Mouse (Mus musculus) megakaryocyte, adult 5-6 weeks (primary cell): ENCODE measurements at regions not wholly inside any gene's neighbourhood (a gene's known extent, or its start where the extent isn't known, plus 50 kb on each side); places are given as distances from the start of the nearest gene placed in this dataset.

Source experiments
- ATAC-seq: 2 replicates; pipeline ENCODE4 v1.8.0; 2016; ENCODE audit warnings: mild to moderate bottlenecking, inconsistent platforms; ENCODE audit not compliant: poor library complexity, severe bottlenecking

DNA sequence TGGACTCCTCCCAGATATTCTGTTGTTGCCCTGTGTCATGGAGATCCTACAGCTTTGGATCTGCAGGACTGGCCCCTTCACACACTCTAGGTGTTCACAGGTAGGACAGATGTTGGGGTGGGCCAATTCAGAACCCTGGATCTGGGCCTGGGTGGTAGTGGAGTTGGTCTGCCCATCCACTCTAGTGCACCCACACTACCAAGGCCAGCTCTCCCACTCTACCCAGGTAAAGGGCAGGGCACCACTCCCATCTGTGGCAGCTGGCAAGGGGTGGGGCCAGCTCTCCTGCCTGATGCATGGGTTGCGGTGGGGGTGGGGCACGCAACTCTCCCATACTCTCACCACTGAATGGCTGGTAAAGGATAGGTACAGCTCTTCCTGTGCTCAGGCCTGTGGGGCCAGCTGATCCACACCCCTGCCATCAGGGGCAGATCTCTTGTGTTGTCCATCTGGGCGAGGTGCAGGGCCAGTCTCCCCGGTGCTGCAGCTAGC lies 76.5 kb downstream of the Gja1 start:
- no peak for ATAC-seq

DNA sequence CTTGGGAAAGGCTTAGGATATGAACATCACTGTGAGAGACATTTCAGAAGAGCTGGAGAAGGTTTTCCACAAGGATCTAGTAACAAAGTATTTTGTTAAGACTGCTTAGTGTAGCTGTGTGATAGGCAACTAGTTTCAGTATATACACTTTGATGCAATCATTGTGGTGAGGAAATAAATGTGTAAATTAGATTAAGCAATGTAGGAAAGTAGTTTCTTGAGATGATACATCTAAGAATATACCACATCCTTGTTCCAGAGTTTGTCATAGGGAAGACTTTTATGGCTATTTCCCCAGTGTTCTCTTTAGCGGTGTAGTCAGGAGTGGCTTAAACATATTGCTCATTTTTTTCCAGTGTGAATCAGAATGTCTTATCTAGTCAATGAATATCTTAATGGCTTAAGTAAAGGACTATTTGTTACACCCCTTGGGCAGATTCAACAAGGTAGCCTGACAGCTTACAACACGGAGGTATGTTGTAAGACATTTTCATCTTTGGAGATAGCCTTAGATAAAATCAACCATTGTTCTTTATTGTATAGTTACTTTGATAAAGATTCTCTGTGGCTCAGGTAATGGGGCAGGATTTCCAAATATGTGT lies 78.8 kb downstream of the Gja1 start:
- peak; percentile 83 for ATAC-seq

DNA sequence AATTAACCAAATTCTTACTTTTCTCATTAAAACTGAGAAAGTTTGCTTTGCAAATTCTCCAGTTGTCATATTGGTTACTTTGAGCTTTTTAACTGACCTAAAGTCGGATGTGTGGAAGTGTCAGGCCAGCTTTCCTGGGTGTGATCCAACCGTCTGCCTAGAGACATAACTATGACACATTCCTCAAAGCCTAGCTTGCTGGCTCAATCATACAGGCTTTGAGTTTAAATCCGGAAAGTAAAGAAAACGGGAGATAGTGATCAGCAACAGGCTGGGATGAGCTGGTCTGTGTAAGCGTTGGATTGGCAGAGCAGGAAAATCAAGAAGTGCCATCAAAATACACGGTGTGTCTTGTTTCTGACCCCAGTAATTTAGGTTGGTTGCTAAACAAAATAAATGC lies 91.4 kb downstream of the Gja1 start:
- no peak for ATAC-seq

DNA sequence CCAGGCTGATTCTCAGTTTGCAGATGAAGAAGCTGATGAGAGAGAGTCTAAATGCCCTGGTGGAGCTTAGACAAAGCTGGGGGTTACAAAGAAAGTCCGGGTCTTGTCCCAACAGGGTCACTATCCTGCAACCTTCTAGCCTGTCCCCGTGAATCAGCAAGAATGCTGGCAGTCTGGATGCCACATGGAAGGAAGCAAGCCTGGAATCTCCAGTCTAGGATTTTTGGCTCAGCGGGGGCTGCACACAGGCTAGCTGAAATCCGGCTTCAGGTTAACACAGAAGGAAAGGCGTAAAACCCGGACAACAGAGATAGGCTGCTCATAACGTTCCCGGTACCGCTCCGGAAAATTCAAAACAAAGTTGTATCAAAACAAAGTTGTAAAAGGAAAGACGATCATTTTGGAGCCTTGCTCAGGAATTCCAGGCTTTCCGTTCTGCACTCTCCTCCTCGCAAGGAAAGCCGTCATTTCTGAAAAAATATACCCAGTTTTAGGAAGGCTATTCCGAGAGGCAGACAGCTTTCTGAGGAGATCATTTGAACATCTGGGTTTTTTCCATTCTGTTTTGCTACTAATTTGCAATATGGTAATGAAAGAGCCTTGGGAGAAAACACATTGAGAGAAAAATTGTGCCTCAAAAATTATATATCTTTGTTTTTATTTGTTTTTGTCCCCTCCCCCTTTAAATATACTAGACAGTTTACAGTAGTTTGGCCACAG lies 92.0 kb downstream of the Gja1 start:
- no peak for ATAC-seq

DNA sequence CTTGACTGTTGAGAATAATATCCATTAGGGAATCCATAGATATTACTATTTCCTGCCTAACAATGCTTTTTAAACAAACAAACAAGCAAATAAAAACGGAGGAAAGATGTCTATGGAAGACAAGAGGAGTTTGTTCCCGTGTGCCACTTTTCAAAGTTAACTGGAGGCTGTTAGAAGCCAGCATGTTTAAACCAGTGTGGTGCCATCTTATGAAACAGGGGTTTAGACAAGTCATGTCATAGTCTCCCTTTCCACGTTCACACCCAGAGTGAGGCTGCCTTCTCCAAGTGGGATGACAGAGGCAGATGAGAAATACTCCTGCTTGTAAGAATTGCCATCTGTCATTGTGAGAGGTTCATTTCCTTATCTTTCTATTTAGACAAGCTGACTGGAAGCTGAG lies 92.8 kb downstream of the Gja1 start:
- no peak for ATAC-seq

DNA sequence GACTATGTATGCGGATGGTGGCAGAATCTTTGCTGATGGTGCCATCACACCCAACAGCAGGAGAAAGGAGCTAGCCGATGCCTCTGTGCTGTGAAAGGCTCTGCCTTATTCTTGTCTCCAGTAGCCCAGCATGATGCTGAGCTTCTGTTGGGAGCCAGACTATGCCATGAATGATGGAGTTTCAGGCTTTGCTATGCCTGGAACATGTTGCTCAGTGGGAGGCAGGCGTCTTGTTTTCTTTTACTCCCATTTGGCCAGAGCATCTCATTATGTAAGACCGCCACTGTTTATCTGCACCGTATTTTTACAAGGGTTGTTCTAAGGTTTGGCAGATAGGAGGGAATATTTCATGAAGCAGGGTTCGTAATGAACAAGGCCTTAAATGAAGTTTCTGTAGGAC lies 97.8 kb downstream of the Gja1 start:
- ATAC-seq = no peak

DNA sequence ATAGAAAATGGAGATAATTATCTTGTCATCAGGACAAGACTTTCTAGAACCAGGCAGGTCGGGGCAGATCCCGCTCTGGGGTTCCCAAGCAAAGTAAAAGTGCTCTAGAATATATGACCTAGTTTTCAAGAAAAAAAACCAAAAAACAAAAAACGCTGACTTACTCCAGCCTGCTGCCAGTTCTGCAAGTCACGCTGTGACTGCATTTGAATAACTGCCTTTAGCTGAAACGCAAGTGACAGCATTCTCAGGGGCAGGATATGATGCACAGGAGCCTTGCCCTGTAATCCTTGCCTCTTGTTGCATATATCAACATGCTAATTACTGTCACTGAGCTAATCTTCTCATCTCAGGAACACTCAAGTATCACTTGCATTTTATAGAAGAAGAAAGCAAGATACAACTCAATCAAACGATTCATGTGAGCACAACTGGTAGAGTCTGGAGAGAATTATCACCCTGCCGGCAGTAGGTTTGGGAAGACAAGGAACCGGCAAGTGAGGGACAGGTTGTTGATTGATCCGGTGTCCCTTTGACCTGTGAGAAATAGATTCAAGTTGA lies 105.1 kb downstream of the Gja1 start:
- no peak for ATAC-seq

DNA sequence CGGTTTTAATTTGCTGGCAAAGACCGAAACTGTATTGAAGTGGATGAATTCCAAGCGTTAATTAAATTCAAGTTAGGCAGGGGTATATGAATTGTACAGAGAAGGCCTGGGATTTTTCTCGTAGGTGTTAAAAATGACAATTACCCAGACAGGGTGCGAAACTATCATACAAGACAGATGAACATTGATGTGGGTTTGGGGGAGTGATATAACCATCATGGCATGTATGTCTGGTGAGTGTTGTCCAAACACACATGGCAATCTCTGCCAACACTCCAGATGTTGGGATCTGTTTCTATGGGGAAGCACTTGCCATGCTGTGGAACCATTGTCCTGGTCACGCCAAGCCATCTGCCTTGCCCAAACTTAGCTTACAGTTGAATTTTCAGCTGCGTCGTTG lies 107.8 kb downstream of the Gja1 start:
- no peak for ATAC-seq

DNA sequence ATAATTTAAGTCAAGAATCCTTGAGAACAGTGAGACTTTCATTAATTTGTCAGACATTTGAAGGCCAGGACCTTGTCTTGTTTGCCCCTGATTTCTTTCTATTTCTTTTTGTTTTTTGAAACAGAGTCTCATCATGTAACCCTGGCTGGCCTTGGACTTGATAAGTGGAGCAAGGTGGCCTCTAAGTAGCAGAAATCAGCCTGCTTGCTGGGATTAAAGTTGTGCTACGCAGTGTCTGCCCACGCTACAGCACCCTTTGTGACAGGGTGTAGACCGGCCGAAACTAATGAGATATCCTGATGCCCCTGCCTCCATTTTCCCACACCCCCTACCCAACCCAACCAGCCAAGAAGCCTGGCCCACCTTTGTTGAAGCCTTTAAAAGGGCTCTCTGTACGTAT lies 108.6 kb downstream of the Gja1 start:
- ATAC-seq = no peak

DNA sequence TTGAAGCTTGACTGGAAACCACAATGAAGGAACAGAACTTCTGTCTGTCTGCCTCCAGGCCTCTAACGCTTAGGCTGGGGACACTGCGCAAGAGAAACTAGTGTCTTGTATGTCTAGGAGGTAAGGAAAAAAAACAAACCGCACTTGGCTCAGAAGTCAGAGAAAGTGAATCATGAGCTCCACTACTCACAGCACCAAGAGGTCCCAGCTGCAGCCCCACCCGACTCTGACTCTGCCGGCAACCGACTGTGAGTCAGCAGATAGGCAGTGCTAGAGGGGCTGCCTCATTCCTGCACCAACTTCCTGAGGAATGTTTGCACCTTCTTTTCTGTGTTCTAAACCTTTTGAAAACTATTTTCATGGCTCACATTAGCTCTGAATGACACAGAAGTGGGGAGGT lies 109.5 kb downstream of the Gja1 start:
- ATAC-seq = peak; percentile 49

DNA sequence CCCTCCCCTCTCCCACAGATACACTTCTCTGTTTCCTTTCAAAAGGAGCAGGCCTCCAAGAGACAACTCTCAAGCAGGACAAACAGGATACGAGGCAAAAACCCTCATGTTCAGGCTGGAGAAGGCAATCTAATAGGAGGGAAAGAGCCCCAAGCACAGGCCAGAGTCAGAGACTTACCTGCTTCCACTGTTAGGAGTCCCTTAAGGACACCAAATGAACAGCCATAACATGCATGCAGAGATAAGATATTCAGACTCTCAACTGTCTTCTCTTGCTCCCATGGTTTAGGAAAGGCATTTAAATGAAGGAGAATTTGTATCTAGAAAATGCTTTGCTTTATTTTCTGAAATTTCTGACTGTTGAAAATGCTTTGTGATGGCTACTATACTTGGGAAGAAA lies 116.3 kb downstream of the Gja1 start:
- no peak for ATAC-seq

DNA sequence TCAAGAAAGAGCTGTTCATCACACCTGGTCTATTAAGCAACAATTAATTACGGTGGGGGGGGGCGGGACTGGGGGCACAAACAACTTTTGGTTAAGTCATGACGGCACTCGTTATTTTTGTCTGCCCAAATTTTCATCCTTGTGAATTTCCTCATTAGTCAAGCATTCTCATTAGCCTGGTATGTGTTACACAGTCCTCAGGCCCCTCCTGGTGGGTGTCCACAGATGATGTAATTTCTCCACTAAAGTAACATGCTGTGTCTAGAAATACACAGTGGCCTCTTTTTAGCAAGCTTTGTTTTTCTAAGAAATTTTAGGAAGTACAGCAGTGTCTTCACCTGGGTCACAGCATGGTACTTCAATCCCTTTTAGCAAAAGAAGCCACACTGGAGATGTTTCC lies 118.2 kb downstream of the Gja1 start:
- ATAC-seq = no peak

DNA sequence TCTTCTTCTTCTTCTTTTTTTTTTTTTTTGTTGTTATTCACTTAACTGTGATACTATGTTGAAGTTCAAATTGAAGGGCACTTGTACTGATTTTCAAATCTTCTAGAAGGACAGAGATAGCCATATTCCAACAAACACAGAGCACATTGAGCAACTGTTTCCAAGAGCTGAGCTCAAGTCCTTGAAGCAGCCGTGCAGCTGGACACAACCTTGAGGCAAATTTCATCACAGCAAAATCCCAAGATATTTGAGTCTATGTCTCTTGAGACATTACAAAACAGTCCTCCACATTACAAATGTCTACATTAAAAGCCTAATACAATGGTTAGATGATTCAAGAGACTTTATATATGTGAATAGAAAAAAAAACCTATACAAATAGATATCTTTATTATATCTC lies 141.9 kb downstream of the Gja1 start:
- no peak for ATAC-seq

DNA sequence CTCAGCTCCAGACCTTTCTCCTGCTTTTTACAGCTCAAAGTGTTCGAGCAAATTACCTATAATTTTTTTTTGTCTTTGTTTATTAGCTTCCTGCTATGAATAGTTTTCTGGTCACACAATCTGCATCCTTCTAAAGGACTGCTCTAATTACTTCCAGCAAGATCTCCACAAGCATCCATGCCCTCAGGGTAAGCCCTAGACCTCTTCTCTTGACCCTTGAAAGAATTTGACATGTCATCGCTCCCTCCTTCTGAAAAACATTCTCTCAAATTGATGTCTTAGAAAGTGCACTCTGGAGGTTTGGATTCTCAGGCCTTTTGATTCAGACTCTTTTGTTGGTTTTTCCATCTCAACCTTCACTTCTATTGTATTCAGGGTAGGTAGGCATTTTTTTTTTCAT lies 148.7 kb downstream of the Gja1 start:
- no peak for ATAC-seq

DNA sequence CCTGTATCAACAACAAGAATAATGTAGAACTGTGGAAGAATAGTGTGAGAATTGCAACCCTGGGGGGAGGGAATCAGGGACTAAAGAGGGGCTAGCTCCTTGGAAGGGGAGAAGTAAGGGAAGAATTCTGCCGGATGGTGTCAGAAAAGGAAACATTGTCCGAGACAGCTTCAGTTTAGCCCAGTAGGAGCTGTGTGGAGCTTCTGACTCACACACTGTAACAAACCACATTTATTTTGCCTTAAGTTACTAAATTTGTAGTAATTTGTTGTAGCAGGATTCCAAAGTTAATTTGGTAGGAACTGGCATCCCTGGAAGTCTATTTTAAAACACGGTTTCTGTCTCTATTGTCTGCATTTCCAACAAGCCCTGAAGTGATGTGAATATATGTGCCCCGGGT lies 160.0 kb downstream of the Gja1 start:
- no peak for ATAC-seq

DNA sequence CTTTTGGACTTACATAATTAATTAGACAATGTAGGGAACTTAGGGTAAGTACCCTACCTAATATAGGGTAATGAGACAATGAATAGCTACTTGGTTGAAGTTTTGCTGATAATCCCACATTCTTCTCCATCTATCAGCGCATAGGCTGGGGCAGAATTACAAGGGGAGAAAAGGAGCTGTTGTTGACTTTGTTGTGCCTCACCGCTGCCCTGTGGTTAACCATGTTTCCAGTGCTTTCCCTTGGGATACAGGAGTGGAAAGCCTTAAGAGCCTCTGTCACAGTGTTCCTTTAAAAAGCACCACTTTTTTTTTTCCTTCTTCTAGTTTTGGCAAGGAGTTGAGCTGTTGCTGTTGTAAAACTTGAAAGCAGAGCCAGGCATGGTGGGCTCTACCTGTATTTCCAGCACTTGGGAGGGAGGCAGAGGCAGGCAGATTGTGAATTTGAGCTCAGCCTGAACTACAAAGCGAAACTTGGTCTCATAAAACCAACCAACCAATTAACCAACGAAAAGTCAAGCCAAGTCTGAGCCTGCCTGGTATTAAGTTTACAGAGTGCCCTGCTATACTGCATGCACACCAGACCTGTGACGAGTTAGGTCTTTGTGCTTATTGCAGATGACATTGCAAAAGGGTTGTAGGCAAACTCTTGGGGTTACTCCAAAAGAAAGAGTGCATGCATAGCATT lies 162.8 kb downstream of the Gja1 start:
- ATAC-seq = no peak

DNA sequence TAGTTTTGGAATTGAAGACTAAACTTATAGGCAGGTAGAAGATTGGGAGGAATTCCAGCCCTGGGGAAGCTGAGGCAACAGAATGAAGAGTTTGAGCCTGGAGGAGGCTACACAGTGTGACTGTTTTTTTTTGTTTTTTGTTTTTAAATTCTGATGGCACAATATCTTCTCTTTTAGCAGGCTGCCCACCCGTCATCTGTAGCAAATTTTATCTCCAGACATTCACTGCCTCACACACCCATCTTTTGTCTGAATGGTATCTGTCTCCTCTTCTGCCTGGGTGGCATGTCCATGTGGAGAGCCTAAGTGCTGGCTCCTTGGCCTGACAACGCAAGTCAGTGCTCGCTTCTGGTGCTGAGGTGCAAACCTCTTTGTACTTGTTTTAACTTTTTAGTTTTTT lies 165.0 kb downstream of the Gja1 start:
- no peak for ATAC-seq

DNA sequence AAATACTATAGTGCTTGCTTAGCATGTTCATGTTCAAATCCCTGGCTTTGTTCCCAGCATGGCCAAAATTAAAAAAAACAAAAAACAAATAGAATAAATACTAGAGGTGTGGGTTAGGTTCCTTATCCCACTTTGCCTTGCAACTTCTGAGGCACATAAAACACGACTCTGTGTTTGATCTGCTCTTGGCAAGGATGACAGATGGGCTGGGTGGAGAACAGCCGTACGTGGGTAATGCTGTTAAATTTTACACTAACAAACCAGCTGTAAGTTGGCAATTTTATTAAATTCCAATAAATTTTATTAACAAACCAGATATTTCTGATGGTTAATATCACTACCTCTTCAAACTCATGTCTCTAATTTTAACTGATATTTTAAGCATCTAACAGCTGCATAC lies 168.9 kb downstream of the Gja1 start:
- no peak for ATAC-seq

DNA sequence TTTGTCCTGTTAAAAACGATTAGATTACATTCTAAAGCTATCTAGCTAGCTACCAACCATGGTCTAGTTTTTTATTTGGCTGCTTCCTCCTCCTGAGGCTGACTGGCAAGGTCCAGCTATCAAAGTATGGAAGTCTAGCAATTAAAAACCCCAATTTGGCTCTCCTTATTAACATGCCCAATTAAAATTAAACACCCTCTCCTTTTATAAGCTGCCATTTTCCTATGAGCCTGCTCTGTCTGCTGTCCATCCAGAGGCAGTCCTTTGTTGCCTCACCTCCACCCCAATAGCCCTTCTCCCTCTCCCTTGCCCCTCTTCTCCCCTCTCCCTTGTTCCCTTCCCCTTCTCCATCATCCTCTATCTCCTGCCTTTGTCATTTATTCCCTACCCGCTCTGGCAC lies 169.7 kb downstream of the Gja1 start:
- no peak for ATAC-seq

DNA sequence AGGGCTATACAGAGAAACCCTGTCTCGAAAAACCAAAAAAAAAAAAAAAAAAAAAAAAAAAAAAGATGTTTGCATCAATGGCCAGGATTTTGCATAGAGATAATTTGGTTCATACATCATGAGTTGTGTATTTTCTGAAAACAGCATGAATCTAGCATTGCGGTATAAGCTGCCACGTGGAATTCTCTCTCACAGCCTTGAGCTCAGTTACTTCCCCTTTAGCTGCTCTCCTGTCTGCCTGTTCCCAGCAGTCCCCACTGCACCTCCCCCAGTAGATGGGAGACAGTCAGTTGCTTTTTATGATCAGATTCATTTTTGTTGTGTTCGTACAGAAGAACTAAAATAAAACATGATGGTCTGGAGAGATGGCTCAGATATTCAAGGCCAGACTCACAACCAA lies 170.7 kb downstream of the Gja1 start:
- ATAC-seq = no peak

DNA sequence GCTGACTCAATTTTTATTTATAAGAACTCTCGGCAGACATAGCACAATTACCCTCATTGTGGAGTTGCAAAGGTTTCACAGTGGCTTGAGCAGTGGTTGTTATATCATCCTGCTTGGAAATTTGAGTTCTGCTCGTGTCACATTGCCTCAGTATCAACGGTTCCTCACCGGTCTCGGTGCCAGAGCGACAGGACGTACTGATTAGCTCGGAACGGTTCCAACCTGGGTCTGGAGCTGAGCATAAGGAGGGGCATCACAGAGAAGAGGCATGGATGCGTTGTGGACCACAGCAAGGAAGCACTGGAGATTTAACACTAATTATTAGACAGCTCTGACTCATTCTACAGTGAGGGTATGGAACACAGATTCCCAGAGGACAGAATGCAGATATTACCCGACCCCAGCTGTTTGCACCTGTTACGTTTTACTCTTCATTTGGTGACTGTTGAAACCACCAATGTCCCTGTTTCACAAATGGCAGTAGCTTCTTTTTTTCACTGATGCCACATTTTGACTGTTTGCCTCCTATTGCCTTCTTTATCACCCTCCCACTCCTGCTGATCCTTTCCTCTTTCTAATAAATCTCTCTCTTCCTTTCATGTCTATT lies 189.8 kb downstream of the Gja1 start:
- ATAC-seq = no peak

DNA sequence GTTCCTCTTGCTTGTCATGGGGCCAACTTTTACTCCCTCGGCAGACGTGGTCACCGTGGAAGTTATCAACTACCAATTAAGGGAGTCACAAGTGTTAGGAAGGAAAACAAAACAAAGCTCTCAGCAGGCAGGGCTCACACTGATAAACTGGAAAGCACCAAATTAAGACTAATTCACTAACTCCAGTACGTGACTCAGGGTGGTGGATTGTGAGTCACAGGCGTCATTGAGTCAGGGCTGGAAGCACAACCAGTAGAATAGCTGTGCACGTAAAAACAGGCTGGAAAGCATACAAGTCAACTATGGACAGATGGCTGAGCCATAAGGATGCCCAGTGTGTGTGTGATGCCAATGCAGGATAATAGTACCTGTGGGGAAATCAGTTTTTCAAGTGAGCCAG lies 204.9 kb downstream of the Gja1 start:
- ATAC-seq = no peak
